Mouse (Mus musculus): ENCODE results near the gene Wdr59. TPM values are rescaled to one million over a fixed set of nuclear protein-coding genes. Genes with fewer than 3 reads are reported as not detected.

Wdr59 gene
- total RNA-seq, 1 experiment, result 10.4 TPM

DNA sequence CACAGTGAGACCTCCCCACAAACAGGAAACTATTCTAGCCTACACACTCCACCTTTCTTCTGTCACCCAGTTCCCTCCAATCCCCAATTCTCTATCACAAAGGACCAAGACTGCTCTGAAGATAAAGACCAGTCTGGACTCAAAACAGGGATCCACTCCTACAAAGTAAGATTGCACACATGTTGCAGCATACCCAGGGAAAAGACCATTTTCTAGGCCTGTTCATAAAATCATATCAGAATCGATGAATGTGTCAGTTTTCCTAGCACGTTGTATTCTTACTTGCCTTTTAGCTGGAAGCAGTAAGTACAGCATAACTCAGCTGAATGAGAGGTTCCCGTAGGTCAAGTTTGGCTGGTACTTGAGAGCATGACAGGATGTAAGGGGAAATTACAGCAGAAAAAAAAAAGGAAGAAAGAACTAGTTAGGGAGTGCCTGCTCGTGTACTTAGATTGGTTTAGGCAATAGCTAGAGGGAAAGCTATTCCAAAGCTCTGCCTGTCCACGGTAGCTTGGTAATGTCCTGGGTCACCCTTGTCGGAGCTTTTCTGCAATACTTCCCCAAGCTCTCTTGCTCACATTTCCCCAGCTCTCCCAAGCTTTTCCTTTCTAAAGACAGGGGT lies 4.6 kb upstream of the Wdr59 start:
- in situ Hi-C loops (cut with MboI; ENCODE audit: low sequenced_read_pairs in 2 of 2, unreplicated experiment in 2 of 2), result no loop called here
- H3K36me3 ChIP-seq (ENCODE audit: control insufficient read depth, insufficient read depth, low read length, poor library complexity, severe bottlenecking), result no peaks in the 10 kb centered on the region
- no peak for DNase-seq (ENCODE audit: low read depth, low spot score)
- H3K4me3 ChIP-seq (ENCODE audit: insufficient read depth in 1 of 2, low read depth in 1 of 2, low read length in 2 of 2, poor library complexity in 1 of 2, severe bottlenecking in 1 of 2), result no peak overlapping the region
- H3K9ac ChIP-seq (ENCODE audit: insufficient read depth, low read depth, low read length, poor library complexity, severe bottlenecking), result no peak overlapping the region
- H3K9me3 ChIP-seq (ENCODE audit: control insufficient read depth, insufficient read depth, low read depth, low read length), result no peaks in the 10 kb centered on the region
- H3K27ac ChIP-seq (ENCODE audit: insufficient read depth, low read depth, low read length, poor library complexity, severe bottlenecking), result no peak overlapping the region
- TF ChIP-seq CHD2 (IDR thresholded peaks at IDR 0.05; ENCODE audit: low read depth, low read length) (no peak), ZC3H11A (IDR thresholded peaks at IDR 0.05; ENCODE audit: borderline replicate concordance, low read depth, low read length) (no peak), ZNF384 (IDR thresholded peaks at IDR 0.05; ENCODE audit: low read depth, low read length) (no peak), HCFC1 (IDR thresholded peaks at IDR 0.05; ENCODE audit: borderline replicate concordance, insufficient read depth, low read length) (no peak), MAFK (IDR thresholded peaks at IDR 0.05; ENCODE audit: insufficient read depth, low read depth, low read length) (no peak)
- peaks cover 0 to 3% of the 10 kb centered on the region in 2 experiments; a peak in 2 of 4 replicates for H3K4me1 ChIP-seq (ENCODE audit: control insufficient read depth in 2 of 2, insufficient read depth in 2 of 2, low read length in 2 of 2, poor library complexity in 1 of 2)

DNA sequence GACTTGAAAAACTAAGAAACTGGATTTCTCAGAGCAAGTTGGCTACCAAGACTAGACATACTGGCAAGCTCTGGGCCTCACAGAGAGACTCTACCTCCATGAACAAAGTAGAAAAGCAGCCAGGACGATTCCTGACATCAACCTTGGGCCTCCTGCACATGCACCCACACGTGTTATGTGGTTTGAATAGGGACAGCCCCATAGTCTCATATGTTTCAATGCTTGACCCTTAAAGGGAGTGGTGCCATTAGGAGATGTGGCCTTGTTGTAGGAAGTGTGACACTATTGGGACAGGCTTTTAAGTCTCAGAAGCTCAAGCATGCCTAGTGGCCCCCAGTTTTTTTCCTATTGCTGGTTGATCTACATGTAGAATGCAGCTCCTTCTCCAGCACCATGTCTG lies 4.4 kb downstream of the Wdr59 start:
- in situ Hi-C loops (cut with MboI; ENCODE audit: low sequenced_read_pairs in 2 of 2, unreplicated experiment in 2 of 2), result no loop called here
- no peak overlapping the region for H3K27ac ChIP-seq (ENCODE audit: insufficient read depth, low read depth, low read length, poor library complexity, severe bottlenecking)

DNA sequence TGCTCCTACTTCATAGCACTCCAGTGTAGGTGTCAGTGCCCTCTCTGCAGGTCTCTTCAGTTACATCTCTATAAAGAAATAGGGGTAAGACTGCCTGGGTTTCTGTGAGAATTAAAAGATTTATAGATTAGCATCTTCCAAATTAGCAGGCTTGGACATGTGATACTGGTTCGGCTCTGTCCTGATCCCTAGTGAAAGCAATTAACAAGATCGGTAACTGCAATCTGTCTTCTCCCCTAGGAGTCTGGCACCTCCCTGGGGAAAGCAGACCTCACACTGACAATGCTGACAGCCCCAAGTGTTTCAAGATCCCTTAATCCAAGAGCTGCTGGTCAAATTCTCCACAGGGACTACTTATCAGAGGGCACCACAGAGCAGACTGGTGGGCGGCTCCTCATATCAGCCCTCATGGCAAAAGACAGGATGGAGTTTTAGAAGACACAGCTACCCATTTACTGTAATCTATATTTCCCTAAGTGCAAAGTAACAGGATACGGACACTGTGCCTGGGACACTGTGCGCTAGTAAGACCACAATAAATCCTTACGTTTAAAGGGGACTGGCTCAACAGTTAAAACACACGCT lies 5.3 kb downstream of the Wdr59 start:
- H3K9ac ChIP-seq (ENCODE audit: insufficient read depth, low read depth, low read length, poor library complexity, severe bottlenecking), result no peak overlapping the region
- H3K4me3 ChIP-seq (ENCODE audit: insufficient read depth in 1 of 2, low read depth in 1 of 2, low read length in 2 of 2, poor library complexity in 1 of 2, severe bottlenecking in 1 of 2), result no peak overlapping the region
- in situ Hi-C loops (cut with MboI; ENCODE audit: low sequenced_read_pairs in 2 of 2, unreplicated experiment in 2 of 2), result no loop called here
- TF ChIP-seq ZC3H11A (IDR thresholded peaks at IDR 0.05; ENCODE audit: borderline replicate concordance, low read depth, low read length) (no peak), HCFC1 (IDR thresholded peaks at IDR 0.05; ENCODE audit: borderline replicate concordance, insufficient read depth, low read length) (no peak), MAFK (IDR thresholded peaks at IDR 0.05; ENCODE audit: insufficient read depth, low read depth, low read length) (no peak), CHD2 (IDR thresholded peaks at IDR 0.05; ENCODE audit: low read depth, low read length) (no peak), ZNF384 (IDR thresholded peaks at IDR 0.05; ENCODE audit: low read depth, low read length) (no peak)
- peaks cover 0 to 4% of the 10 kb centered on the region in 2 experiments; a peak in 1 of 4 replicates for H3K4me1 ChIP-seq (ENCODE audit: control insufficient read depth in 2 of 2, insufficient read depth in 2 of 2, low read length in 2 of 2, poor library complexity in 1 of 2)
- no peaks in the 10 kb centered on the region for H3K36me3 ChIP-seq (ENCODE audit: control insufficient read depth, insufficient read depth, low read length, poor library complexity, severe bottlenecking)
- DNase-seq (ENCODE audit: low read depth, low spot score), result no peak
- no peak overlapping the region for H3K27ac ChIP-seq (ENCODE audit: insufficient read depth, low read depth, low read length, poor library complexity, severe bottlenecking)
- H3K9me3 ChIP-seq (ENCODE audit: control insufficient read depth, insufficient read depth, low read depth, low read length), result no peaks in the 10 kb centered on the region

More for the DNA sequence above, 4.4 kb downstream of the Wdr59 start:
- H3K36me3 ChIP-seq (ENCODE audit: control insufficient read depth, insufficient read depth, low read length, poor library complexity, severe bottlenecking), result no peaks in the 10 kb centered on the region
- H3K4me1 ChIP-seq (ENCODE audit: control insufficient read depth in 2 of 2, insufficient read depth in 2 of 2, low read length in 2 of 2, poor library complexity in 1 of 2), result peaks cover 0 to 4% of the 10 kb centered on the region in 2 experiments; a peak in 1 of 4 replicates
- H3K9me3 ChIP-seq (ENCODE audit: control insufficient read depth, insufficient read depth, low read depth, low read length), result no peaks in the 10 kb centered on the region
- H3K9ac ChIP-seq (ENCODE audit: insufficient read depth, low read depth, low read length, poor library complexity, severe bottlenecking), result no peak overlapping the region
- DNase-seq (ENCODE audit: low read depth, low spot score), result no peak
- no peak overlapping the region for H3K4me3 ChIP-seq (ENCODE audit: insufficient read depth in 1 of 2, low read depth in 1 of 2, low read length in 2 of 2, poor library complexity in 1 of 2, severe bottlenecking in 1 of 2)
- TF ChIP-seq HCFC1 (IDR thresholded peaks at IDR 0.05; ENCODE audit: borderline replicate concordance, insufficient read depth, low read length) (no peak), ZNF384 (IDR thresholded peaks at IDR 0.05; ENCODE audit: low read depth, low read length) (no peak), CHD2 (IDR thresholded peaks at IDR 0.05; ENCODE audit: low read depth, low read length) (no peak), MAFK (IDR thresholded peaks at IDR 0.05; ENCODE audit: insufficient read depth, low read depth, low read length) (no peak), ZC3H11A (IDR thresholded peaks at IDR 0.05; ENCODE audit: borderline replicate concordance, low read depth, low read length) (no peak)

DNA sequence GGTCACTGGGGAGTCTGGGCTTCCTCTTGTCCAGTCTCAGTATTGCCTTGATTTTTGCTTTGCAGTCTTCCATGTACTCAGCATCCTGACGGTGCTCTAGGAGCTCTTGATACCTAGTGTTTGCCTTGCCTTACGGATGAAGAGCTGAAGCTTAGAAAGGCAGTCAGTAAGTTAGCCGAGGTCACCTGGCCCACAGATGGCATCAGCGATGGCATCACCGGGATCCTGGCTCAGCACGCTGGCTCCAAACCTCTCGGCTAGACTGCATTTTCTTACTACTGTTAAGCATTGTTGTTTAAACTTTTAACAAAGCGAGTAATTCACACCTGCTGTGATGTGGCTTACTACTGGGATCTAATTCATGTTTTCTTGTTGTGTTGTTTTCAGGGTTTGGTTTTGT lies 8.4 kb downstream of the Wdr59 start:
- Histone ChIP-seq H3K27ac (ENCODE audit: insufficient read depth, low read depth, low read length, poor library complexity, severe bottlenecking) (no peak overlapping the region), H3K4me1 (ENCODE audit: control insufficient read depth in 2 of 2, insufficient read depth in 2 of 2, low read length in 2 of 2, poor library complexity in 1 of 2) (peaks cover 2 to 6% of the 10 kb centered on the region in 2 experiments; a peak in 1 of 4 replicates), H3K36me3 (ENCODE audit: control insufficient read depth, insufficient read depth, low read length, poor library complexity, severe bottlenecking) (no peaks in the 10 kb centered on the region), H3K9ac (ENCODE audit: insufficient read depth, low read depth, low read length, poor library complexity, severe bottlenecking) (no peak overlapping the region), H3K4me3 (ENCODE audit: insufficient read depth in 1 of 2, low read depth in 1 of 2, low read length in 2 of 2, poor library complexity in 1 of 2, severe bottlenecking in 1 of 2) (no peak overlapping the region), H3K9me3 (ENCODE audit: control insufficient read depth, insufficient read depth, low read depth, low read length) (no peaks in the 10 kb centered on the region)
- TF ChIP-seq MAFK (IDR thresholded peaks at IDR 0.05; ENCODE audit: insufficient read depth, low read depth, low read length) (no peak), CHD2 (IDR thresholded peaks at IDR 0.05; ENCODE audit: low read depth, low read length) (no peak), HCFC1 (IDR thresholded peaks at IDR 0.05; ENCODE audit: borderline replicate concordance, insufficient read depth, low read length) (no peak), ZNF384 (IDR thresholded peaks at IDR 0.05; ENCODE audit: low read depth, low read length) (no peak), ZC3H11A (IDR thresholded peaks at IDR 0.05; ENCODE audit: borderline replicate concordance, low read depth, low read length) (no peak)
- no peak for DNase-seq (ENCODE audit: low read depth, low spot score)
- in situ Hi-C loops (cut with MboI; ENCODE audit: low sequenced_read_pairs in 2 of 2, unreplicated experiment in 2 of 2), result no loop called here

Data from ES-E14 (cell line).